Mouse (Mus musculus): ENCODE results near the gene Ogdh.

GRCm38 (mm10) chr11:6402515-6403510, 111.4 kb downstream of the Ogdh start:
- peak; percentile 92 for TF ChIP-seq CTCF (IDR thresholded peaks at IDR 0.05; ENCODE audit: borderline replicate concordance, control insufficient read depth, extremely low read depth, insufficient read depth, low read length, poor library complexity)
- no peak for TF ChIP-seq POLR2A (IDR thresholded peaks at IDR 0.05; ENCODE audit: control insufficient read depth, extremely low read depth, insufficient read depth, low read length, poor library complexity)
